Mouse (Mus musculus) T-helper 17 cell (primary cell): ENCODE results near the gene Adi1.

Experiments used
- in situ Hi-C, 2 experiments: fragments of 300-600 bp; cut with MboI, MseI; formaldehyde crosslinking; loops; 1 replicate in 1 of 2; 2 replicates in 1 of 2; pipeline ENCODE4 v1.15.1; 2025; ENCODE audit warnings: high pct_unique_total_duplicates in 2 of 2

The Adi1 gene

GRCm38 (mm10) chr12:28693738-28694137 is 18.7 kb downstream of the Adi1 start:
- in situ Hi-C loops: no loop called here

GRCm38 (mm10) chr12:28694231-28694630 is 19.2 kb downstream of the Adi1 start:
- in situ Hi-C loops: no loop called here

- in situ Hi-C loops: no loop called here
These were observed 19.7 kb downstream of the Adi1 start for GRCm38 (mm10) chr12:28694776-28695175.

GRCm38 (mm10) chr12:28697821-28698595 is 23.0 kb downstream of the Adi1 start:
- in situ Hi-C loops: no loop called here

- in situ Hi-C loops: no loop called here
These were observed 24.1 kb downstream of the Adi1 start for GRCm38 (mm10) chr12:28699086-28699485.

- in situ Hi-C loops: no loop called here
These were observed 24.6 kb downstream of the Adi1 start for GRCm38 (mm10) chr12:28699656-28700055.

GRCm38 (mm10) chr12:28700101-28700511 is 25.1 kb downstream of the Adi1 start:
- in situ Hi-C loops: no loop called here

- in situ Hi-C loops: no loop called here
These were observed 25.6 kb downstream of the Adi1 start for GRCm38 (mm10) chr12:28700561-28701025.

- in situ Hi-C loops: no loop called here
These were observed 26.3 kb downstream of the Adi1 start for GRCm38 (mm10) chr12:28701302-28701701.

GRCm38 (mm10) chr12:28704381-28704780 is 29.4 kb downstream of the Adi1 start:
- in situ Hi-C loops: no loop called here

GRCm38 (mm10) chr12:28705204-28705603 is 30.2 kb downstream of the Adi1 start:
- in situ Hi-C loops: no loop called here

- in situ Hi-C loops: no loop called here
These were observed 33.1 kb downstream of the Adi1 start for GRCm38 (mm10) chr12:28708154-28708553.

- in situ Hi-C loops: no loop called here
These were observed 35.6 kb downstream of the Adi1 start for GRCm38 (mm10) chr12:28710566-28711185.

- in situ Hi-C loops: no loop called here
These were observed 40.0 kb downstream of the Adi1 start for GRCm38 (mm10) chr12:28714822-28715632.

GRCm38 (mm10) chr12:28717066-28717465 is 42.0 kb downstream of the Adi1 start:
- in situ Hi-C loops: no loop called here

- in situ Hi-C loops: no loop called here
These were observed 43.1 kb downstream of the Adi1 start for GRCm38 (mm10) chr12:28718106-28718505.

GRCm38 (mm10) chr12:28724366-28724765 is 49.3 kb downstream of the Adi1 start:
- in situ Hi-C loops: no loop called here

- in situ Hi-C loops: loop anchor here in 1 of 2 experiments (25.0 kb wide), 1 partner anchor 1861 kb away; the partner anchor contains the start of gene Tmem18
These were observed 51.2 kb downstream of the Adi1 start for GRCm38 (mm10) chr12:28726204-28726603.

GRCm38 (mm10) chr12:28727061-28727460 is 52.0 kb downstream of the Adi1 start:
- in situ Hi-C loops: loop anchor here in 1 of 2 experiments (25.0 kb wide), 1 partner anchor 1860 kb away; the partner anchor contains the start of gene Tmem18
